Mouse (Mus musculus): ENCODE data around the gene Mxd4. TPM values are rescaled to one million over a fixed set of nuclear protein-coding genes. Genes with fewer than 3 reads are reported as not detected.

Gene Mxd4
- 33.2 and 36.5 TPM in 2 replicates for polyA plus RNA-seq (2016; fragmentation: Nextera tagmentation; extraction: Ambion mirVana)

DNA sequence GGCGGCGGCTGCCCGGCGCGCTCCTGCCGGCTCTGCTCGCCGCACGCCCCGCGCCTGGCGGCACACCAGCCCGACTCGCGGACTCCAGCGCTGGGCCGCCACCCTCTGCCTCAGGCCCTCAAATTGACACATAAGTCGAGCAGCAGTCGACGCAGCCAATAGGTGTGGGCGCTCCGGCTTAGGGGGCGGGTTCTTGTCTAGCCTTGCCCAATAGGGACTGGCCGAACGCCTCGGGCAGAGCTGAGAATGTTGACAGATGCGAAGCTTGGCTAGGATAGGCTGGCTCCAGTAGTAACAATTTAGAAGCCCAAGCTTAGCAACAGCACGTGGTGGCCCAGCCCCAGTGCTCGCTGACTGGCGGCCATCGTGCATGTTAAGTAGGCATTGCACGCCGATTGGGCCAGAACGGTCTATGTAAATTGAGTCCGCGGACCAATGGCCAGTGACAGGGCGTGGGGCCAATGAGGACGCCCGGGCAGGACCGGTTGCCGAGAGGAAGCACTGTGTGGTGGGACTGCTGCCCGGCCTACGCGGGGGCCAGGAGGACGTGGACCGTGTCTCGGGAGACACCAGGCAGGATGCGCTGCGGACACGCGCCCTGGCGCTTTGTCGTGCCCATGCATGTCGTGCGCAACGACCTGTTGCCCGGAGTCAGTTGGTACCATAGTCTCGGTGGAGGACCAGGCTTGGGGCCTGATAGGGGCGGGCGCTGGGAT lies at the start of gene Mxd4:
Mxd4 (minus strand) TSS at position 120 of the 716 bp plus-strand sequence.
- Histone ChIP-seq H3K9me3 (replicated peaks) (no peaks in the 10 kb centered on the region), H3K4me1 (peaks cover 47% of the 10 kb centered on the region), H3K27me3 (no peaks in the 10 kb centered on the region), H3K9ac (peak within 1 kb of the TSS; percentile 84), H3K4me2 (replicated peaks) (peak within 1 kb of the TSS; percentile 90), H3K4me3 (peak within 1 kb of the TSS; percentile 91), H3K36me3 (no peaks in the 10 kb centered on the region; the same call in 1 of the 2 replicates), H3K27ac (peak within 1 kb of the TSS; percentile 92)
- WGBS, result under 1% methylated on average over 60 of the region's 60 CpGs
- peak; percentile 99 for ATAC-seq (ENCODE audit: low FRiP score)

GRCm38 (mm10) chr5:34235898-34236420 lies 48.4 kb upstream of the Mxd4 start:
- H3K4me1 ChIP-seq, result no peaks in the 10 kb centered on the region
- H3K4me2 ChIP-seq (replicated peaks), result no peak overlapping the region
- H3K27me3 ChIP-seq, result no peaks in the 10 kb centered on the region
- no peaks in the 10 kb centered on the region for H3K9me3 ChIP-seq (replicated peaks)
- no peak overlapping the region for H3K27ac ChIP-seq
- ATAC-seq (ENCODE audit: low FRiP score), result no peak
- H3K9ac ChIP-seq, result no peak overlapping the region
- WGBS, result 53% methylated on average over 10 of the region's 10 CpGs
- no peak overlapping the region for H3K4me3 ChIP-seq
- H3K36me3 ChIP-seq, result no peaks in the 10 kb centered on the region

DNA sequence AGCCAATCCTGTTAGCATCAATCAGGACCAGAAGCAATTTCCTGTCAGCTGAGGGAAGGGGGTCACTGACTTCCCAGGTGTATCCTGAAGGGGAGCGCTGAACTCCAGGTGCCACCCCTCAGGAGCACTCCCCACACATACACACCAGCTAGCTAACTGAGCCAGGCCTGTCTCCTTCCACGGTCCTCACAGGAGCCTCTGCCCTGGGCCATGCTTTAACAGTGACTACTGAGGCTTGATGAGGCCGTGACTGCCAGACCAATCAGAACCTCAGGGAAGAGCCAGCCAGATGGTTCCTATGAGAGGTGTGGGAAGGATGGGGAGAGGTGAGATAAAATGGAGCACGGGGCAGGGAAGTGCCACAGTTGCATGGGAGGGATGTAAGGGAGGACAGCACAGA lies 47.5 kb upstream of the Mxd4 start:
- Histone ChIP-seq H3K4me2 (replicated peaks) (no peak overlapping the region), H3K9ac (no peak overlapping the region), H3K9me3 (replicated peaks) (no peaks in the 10 kb centered on the region), H3K27me3 (no peaks in the 10 kb centered on the region), H3K4me3 (no peak overlapping the region), H3K27ac (no peak overlapping the region), H3K36me3 (no peaks in the 10 kb centered on the region), H3K4me1 (no peaks in the 10 kb centered on the region)
- 83% methylated on average over 4 of the region's 4 CpGs for WGBS
- ATAC-seq (ENCODE audit: low FRiP score), result no peak

GRCm38 (mm10) chr5:34233221-34233515 lies 45.6 kb upstream of the Mxd4 start:
- H3K9me3 ChIP-seq (replicated peaks), result no peaks in the 10 kb centered on the region
- no peaks in the 10 kb centered on the region for H3K27me3 ChIP-seq
- H3K4me1 ChIP-seq, result no peaks in the 10 kb centered on the region
- WGBS, result 95% methylated on average over 6 of the region's 6 CpGs
- no peak overlapping the region for H3K4me3 ChIP-seq
- no peak overlapping the region for H3K27ac ChIP-seq
- no peak for ATAC-seq (ENCODE audit: low FRiP score)
- 0 out of 2 replicates have a peak overlapping the region, but pooled peaks have one; percentile 2 for H3K9ac ChIP-seq
- no peak overlapping the region for H3K4me2 ChIP-seq (replicated peaks)
- no peaks in the 10 kb centered on the region for H3K36me3 ChIP-seq

GRCm38 (mm10) chr5:34232481-34233220 lies 45.1 kb upstream of the Mxd4 start:
- Histone ChIP-seq H3K36me3 (no peaks in the 10 kb centered on the region), H3K4me3 (no peak overlapping the region), H3K9me3 (replicated peaks) (no peaks in the 10 kb centered on the region), H3K4me2 (replicated peaks) (no peak overlapping the region), H3K27me3 (no peaks in the 10 kb centered on the region), H3K4me1 (no peaks in the 10 kb centered on the region), H3K27ac (no peak overlapping the region), H3K9ac (0 out of 2 replicates have a peak overlapping the region, but pooled peaks have one; percentile 2)
- 79% methylated on average over 8 of the region's 8 CpGs for WGBS
- ATAC-seq (ENCODE audit: low FRiP score), result no peak

DNA sequence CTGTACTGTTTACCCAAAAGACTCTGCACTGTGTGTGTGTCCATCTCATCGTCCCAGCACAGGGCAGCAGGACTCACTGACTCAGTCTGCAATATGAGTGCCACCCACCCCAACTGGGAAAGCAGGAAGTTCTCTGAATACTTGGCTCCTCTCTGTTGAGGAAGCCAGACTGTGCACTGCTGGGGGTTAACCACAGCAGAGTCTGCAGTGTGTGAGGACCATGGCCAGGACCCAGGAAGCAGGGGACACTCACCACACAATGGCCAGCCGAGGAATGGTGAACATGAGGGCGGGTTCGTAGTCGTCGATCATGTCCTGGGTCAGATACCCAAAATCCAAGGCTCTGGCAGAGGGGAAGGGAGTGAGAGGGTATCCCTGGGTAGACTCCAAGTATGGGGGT lies 44.4 kb upstream of the Mxd4 start:
- H3K4me2 ChIP-seq (replicated peaks), result no peak overlapping the region
- H3K9me3 ChIP-seq (replicated peaks), result no peaks in the 10 kb centered on the region
- H3K27me3 ChIP-seq, result no peaks in the 10 kb centered on the region
- H3K4me3 ChIP-seq, result no peak overlapping the region
- no peak overlapping the region for H3K9ac ChIP-seq
- no peaks in the 10 kb centered on the region for H3K4me1 ChIP-seq
- ATAC-seq (ENCODE audit: low FRiP score), result no peak
- no peak overlapping the region for H3K27ac ChIP-seq
- 81% methylated on average over 6 of the region's 6 CpGs for WGBS
- H3K36me3 ChIP-seq, result no peaks in the 10 kb centered on the region

- ATAC-seq (ENCODE audit: low FRiP score), result no peak
- no peaks in the 10 kb centered on the region for H3K9me3 ChIP-seq (replicated peaks)
- WGBS, result 85% methylated on average over 9 of the region's 9 CpGs
- H3K9ac ChIP-seq, result no peak overlapping the region
- no peak overlapping the region for H3K4me2 ChIP-seq (replicated peaks)
- no peak overlapping the region for H3K27ac ChIP-seq
- H3K4me3 ChIP-seq, result no peak overlapping the region
- H3K36me3 ChIP-seq, result no peaks in the 10 kb centered on the region
- H3K4me1 ChIP-seq, result no peaks in the 10 kb centered on the region
- no peaks in the 10 kb centered on the region for H3K27me3 ChIP-seq
These were observed 43.3 kb upstream of the Mxd4 start for GRCm38 (mm10) chr5:34230599-34231485.

DNA sequence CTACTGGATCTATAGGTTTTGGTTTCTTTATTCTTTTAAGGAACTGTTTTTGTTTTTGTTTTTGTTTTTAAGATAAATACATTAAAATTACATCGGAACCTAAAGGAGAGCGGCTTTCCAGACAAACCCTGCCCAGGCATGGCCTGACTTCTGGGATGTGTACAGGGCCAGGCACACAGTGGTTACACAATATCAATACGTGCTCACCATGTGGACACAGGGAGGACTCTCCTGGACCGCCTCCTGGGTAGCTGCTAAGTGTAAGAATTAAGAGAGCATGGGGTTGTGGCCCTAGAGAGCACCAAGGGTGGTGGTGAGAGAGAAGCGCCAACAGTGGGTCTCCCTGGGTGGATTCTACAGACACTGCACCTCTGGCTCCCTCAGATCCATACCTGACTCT lies 42.0 kb upstream of the Mxd4 start:
- H3K4me1 ChIP-seq, result no peaks in the 10 kb centered on the region
- ATAC-seq (ENCODE audit: low FRiP score), result no peak
- H3K9me3 ChIP-seq (replicated peaks), result no peaks in the 10 kb centered on the region
- no peaks in the 10 kb centered on the region; the same call in 1 of the 2 replicates for H3K27me3 ChIP-seq
- H3K4me3 ChIP-seq, result no peak overlapping the region
- 90% methylated on average over 5 of the region's 5 CpGs for WGBS
- no peak overlapping the region for H3K4me2 ChIP-seq (replicated peaks)
- H3K27ac ChIP-seq, result no peak overlapping the region
- no peaks in the 10 kb centered on the region for H3K36me3 ChIP-seq
- H3K9ac ChIP-seq, result no peak overlapping the region

DNA sequence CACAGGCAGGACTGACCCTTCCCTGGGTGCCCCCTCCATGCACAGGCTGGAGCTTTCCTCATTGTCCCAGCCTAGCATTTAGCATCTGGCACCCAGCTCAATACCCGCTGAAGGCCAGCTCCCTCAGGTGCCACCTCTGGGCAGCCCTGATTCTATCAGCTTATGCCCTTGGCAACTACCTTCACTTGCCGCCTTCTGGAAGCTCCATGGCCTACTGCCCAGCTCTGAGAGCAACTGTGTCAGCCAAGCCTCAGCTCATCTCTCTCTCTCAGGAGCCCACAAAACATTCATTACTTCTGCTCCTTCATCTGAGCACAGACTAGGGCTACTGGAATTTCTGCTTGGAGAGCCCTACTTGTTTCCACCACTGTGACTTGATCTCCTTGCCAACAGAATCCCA lies 38.0 kb upstream of the Mxd4 start:
- no peaks in the 10 kb centered on the region for H3K9me3 ChIP-seq (replicated peaks)
- H3K9ac ChIP-seq, result no peak overlapping the region
- whole genome bisulfite sequencing, result 94% methylated on average over 2 of the region's 2 CpGs
- H3K27ac ChIP-seq, result no peak overlapping the region
- H3K4me2 ChIP-seq (replicated peaks), result no peak overlapping the region
- H3K4me3 ChIP-seq, result no peak overlapping the region
- H3K36me3 ChIP-seq, result no peaks in the 10 kb centered on the region
- ATAC-seq (ENCODE audit: low FRiP score), result no peak
- no peaks in the 10 kb centered on the region for H3K4me1 ChIP-seq
- no peaks in the 10 kb centered on the region; the same call in 1 of the 2 replicates for H3K27me3 ChIP-seq

GRCm38 (mm10) chr5:34224515-34224914 lies 37.0 kb upstream of the Mxd4 start:
- ATAC-seq (ENCODE audit: low FRiP score), result no peak
- no peak overlapping the region for H3K4me2 ChIP-seq (replicated peaks)
- no peaks in the 10 kb centered on the region for H3K9me3 ChIP-seq (replicated peaks)
- H3K9ac ChIP-seq, result no peak overlapping the region
- H3K36me3 ChIP-seq, result no peaks in the 10 kb centered on the region
- H3K4me3 ChIP-seq, result no peak overlapping the region
- WGBS, result 86% methylated on average over 5 of the region's 5 CpGs
- no peaks in the 10 kb centered on the region; the same call in 1 of the 2 replicates for H3K27me3 ChIP-seq
- H3K4me1 ChIP-seq, result no peaks in the 10 kb centered on the region
- no peak overlapping the region for H3K27ac ChIP-seq

GRCm38 (mm10) chr5:34220001-34220400 lies 32.5 kb upstream of the Mxd4 start:
- H3K4me1 ChIP-seq, result no peaks in the 10 kb centered on the region
- WGBS, result 82% methylated on average over 4 of the region's 4 CpGs

GRCm38 (mm10) chr5:34218672-34219071 lies 31.2 kb upstream of the Mxd4 start:
- no peak overlapping the region for H3K9ac ChIP-seq
- 81% methylated on average over 5 of the region's 5 CpGs for WGBS
- no peaks in the 10 kb centered on the region for H3K27me3 ChIP-seq
- H3K9me3 ChIP-seq (replicated peaks), result no peaks in the 10 kb centered on the region
- no peak overlapping the region for H3K27ac ChIP-seq
- no peak overlapping the region for H3K4me3 ChIP-seq
- no peak overlapping the region for H3K4me2 ChIP-seq (replicated peaks)
- no peaks in the 10 kb centered on the region for H3K4me1 ChIP-seq
- no peak for ATAC-seq (ENCODE audit: low FRiP score)
- H3K36me3 ChIP-seq, result no peaks in the 10 kb centered on the region

More at GRCm38 (mm10) chr5:34220001-34220400, 32.5 kb upstream of the Mxd4 start:
- no peak overlapping the region for H3K9ac ChIP-seq
- H3K9me3 ChIP-seq (replicated peaks), result no peaks in the 10 kb centered on the region
- H3K27ac ChIP-seq, result no peak overlapping the region
- H3K4me2 ChIP-seq (replicated peaks), result no peak overlapping the region
- H3K27me3 ChIP-seq, result no peaks in the 10 kb centered on the region
- no peaks in the 10 kb centered on the region for H3K36me3 ChIP-seq
- ATAC-seq (ENCODE audit: low FRiP score), result no peak
- H3K4me3 ChIP-seq, result no peak overlapping the region
